Mouse (Mus musculus) ES-E14 (cell line): Measurements from ENCODE around the gene Wfdc15b. TPM values are rescaled to one million over a fixed set of nuclear protein-coding genes. Genes with fewer than 3 reads are reported as not detected.

Source experiments
- DNase-seq: peaks from one replicate; pipeline ENCODE4 v3.0.0-alpha.2; 2013; ENCODE audit warnings: low read depth, low spot score
- H3K27ac ChIP-seq: 2 replicates; pipeline ENCODE4 v1.5.1; 2012; ENCODE audit warnings: low read depth, mild to moderate bottlenecking, low read length, moderate library complexity, mixed read lengths; ENCODE audit not compliant: poor library complexity, insufficient read depth, severe bottlenecking
- H3K36me3 ChIP-seq: 2 replicates; pipeline ENCODE4 v1.6.1; 2012; ENCODE audit warnings: mild to moderate bottlenecking, low read length, moderate library complexity, mixed read lengths; ENCODE audit not compliant: control insufficient read depth, poor library complexity, insufficient read depth, severe bottlenecking
- H3K4me1 ChIP-seq, 2 experiments: fragments of 150-350 bp in 1 of 2; sonication (generic) in 1 of 2; 2 replicates each; pipeline ENCODE4 v1.6.1; 2012; ENCODE audit warnings: low read length in 2 of 2, mild to moderate bottlenecking in 1 of 2, mixed read lengths in 1 of 2; ENCODE audit not compliant: control insufficient read depth in 2 of 2, insufficient read depth in 2 of 2, poor library complexity in 1 of 2
- H3K4me3 ChIP-seq, 2 experiments: fragments of 150-350 bp in 1 of 2; sonication (generic) in 1 of 2; 2 replicates each; pipeline ENCODE4 v1.5.1; 2012; ENCODE audit warnings: low read length in 2 of 2, low read depth in 1 of 2, mild to moderate bottlenecking in 1 of 2, mixed read lengths in 1 of 2; ENCODE audit not compliant: insufficient read depth in 1 of 2, poor library complexity in 1 of 2, severe bottlenecking in 1 of 2
- H3K9ac ChIP-seq: 2 replicates; pipeline ENCODE4 v1.6.1; 2012; ENCODE audit warnings: low read depth, mild to moderate bottlenecking, low read length, mixed read lengths; ENCODE audit not compliant: poor library complexity, insufficient read depth, severe bottlenecking
- H3K9me3 ChIP-seq: fragments of 150-350 bp; sonication (generic); 2 replicates; pipeline ENCODE4 v1.6.1; 2012; ENCODE audit warnings: low read depth, mild to moderate bottlenecking, low read length; ENCODE audit not compliant: control insufficient read depth, insufficient read depth
- CHD2 ChIP-seq: IDR thresholded peaks from 2 replicates; pipeline ENCODE4 v1.6.1; 2014; ENCODE audit warnings: mild to moderate bottlenecking, low read depth, low read length, inconsistent platforms
- HCFC1 ChIP-seq: IDR thresholded peaks from 2 replicates; pipeline ENCODE4 v1.6.1; 2012; ENCODE audit warnings: low read length, inconsistent platforms, borderline replicate concordance; ENCODE audit not compliant: insufficient read depth
- MAFK ChIP-seq: IDR thresholded peaks from 2 replicates; pipeline ENCODE4 v1.6.1; 2014; ENCODE audit warnings: mild to moderate bottlenecking, low read depth, low read length, inconsistent platforms; ENCODE audit not compliant: insufficient read depth
- ZC3H11A ChIP-seq: IDR thresholded peaks from 2 replicates; pipeline ENCODE4 v1.6.1; 2012; ENCODE audit warnings: low read depth, mild to moderate bottlenecking, inconsistent platforms, low read length, borderline replicate concordance
- ZNF384 ChIP-seq: IDR thresholded peaks from 2 replicates; pipeline ENCODE4 v1.6.1; 2012; ENCODE audit warnings: low read depth, low read length, inconsistent platforms
- in situ Hi-C, 2 experiments: fragments of 600-800 bp; cut with MboI; formaldehyde crosslinking; loops; one replicate each; pipeline ENCODE4 v1.15.1; 2025; ENCODE audit warnings: low sequenced_read_pairs in 2 of 2, inconsistent platforms in 1 of 2; ENCODE audit not compliant: unreplicated experiment in 2 of 2
- total RNA-seq: library from RNA; depleted of rRNA; stranded (reverse); fragments of 300-350 nt; gene quantifications from 2 replicates; pipeline ENCODE4 v1.2.3, GENCODE M21; 2012

Wfdc15b gene
- total RNA-seq, 1 experiment = not detected

DNA sequence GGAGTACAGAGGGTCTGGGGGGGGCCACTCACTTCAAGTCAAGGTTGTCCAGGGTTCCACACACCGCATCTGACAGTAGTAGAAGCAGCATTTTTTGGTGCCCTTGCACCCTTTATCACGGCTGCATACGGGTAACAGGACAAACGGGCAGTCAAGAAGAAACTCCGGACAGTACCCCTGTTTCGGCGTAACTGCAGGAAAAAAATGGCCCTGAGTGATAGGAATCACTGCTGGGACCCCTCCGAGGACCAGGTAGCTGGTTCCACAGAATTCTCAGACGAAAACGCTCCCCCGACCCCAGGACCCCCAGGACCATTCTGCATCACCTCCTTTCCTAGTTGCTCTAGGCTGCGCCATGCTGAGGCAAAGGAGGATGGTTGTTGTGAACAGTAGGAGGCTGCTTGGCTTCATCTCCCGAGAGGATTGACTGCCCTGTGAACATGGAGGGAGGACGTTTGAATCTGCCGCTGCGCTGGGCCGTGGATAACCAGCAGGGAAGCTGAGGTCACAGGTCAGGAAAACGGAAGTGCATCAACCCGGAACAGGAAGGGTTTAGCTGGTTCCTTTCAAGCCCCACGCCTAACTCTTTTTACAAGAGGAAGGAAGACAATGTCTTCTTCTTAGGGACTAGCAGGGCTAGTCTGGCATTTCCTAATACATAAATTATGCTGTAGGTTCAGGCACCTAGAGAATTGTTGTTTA lies 21.7 kb downstream of the Wfdc15b start, which contains the start of gene Wfdc15a:
Gene Wfdc15a (minus strand): TSS at position 505 of the 702 bp plus-strand sequence.
- Histone ChIP-seq H3K36me3 (no peaks in the 10 kb centered on the region), H3K9ac (no peak within 1 kb of the TSS), H3K4me3 (no peak within 1 kb of the TSS), H3K4me1 (no peaks in the 10 kb centered on the region; a peak in 1 of 4 replicates), H3K27ac (no peak within 1 kb of the TSS), H3K9me3 (no peaks in the 10 kb centered on the region)
- DNase-seq = no peak
- in situ Hi-C loops = no loop called here
- TF ChIP-seq ZC3H11A (no peak), HCFC1 (no peak), CHD2 (no peak), ZNF384 (no peak), MAFK (no peak)

- no peaks in the 10 kb centered on the region for H3K36me3 ChIP-seq
- H3K9ac ChIP-seq = no peak overlapping the region
- DNase-seq = no peak
- no peaks in the 10 kb centered on the region; a peak in 1 of 4 replicates for H3K4me1 ChIP-seq
- H3K4me3 ChIP-seq = no peak overlapping the region
- H3K9me3 ChIP-seq = no peaks in the 10 kb centered on the region
- in situ Hi-C loops = no loop called here
- H3K27ac ChIP-seq = no peak overlapping the region
- TF ChIP-seq CHD2 (no peak), HCFC1 (no peak), ZNF384 (no peak), ZC3H11A (no peak)
These were observed 24.8 kb downstream of the Wfdc15b start for GRCm38 (mm10) chr2:164196700-164196990.

DNA sequence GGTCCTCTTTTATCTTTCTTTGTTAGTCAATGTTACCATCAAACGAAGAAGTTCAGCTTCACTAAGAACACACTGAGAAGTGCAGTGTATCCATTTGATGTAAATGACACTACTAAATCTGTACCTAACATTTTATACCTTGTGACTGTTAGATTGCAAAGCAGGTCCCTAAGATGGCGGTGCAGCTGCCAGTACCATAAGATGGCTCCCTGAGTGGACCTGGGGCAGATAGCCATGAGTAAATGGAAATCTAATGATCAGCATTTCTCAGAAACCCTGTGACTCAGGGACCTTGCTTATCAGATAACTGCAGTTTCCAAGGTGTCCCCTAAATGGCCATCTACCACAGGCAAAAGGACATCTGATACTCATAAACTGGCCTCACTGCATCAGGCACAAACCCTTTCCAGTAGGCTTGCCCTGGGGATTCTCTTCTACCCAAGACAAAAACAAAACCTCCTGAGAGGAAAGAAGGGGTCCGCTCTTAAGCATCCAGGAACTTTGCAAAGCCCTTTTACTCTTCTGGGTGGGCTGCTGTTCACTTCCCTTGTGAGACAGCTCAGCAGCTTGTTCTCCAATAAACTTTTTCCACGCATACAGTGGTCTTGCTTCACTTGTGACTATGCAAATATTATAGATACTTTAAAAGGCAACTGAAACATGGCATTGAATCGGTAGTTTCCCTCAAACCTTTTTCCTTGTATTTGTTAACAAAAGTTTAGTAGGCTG lies 25.3 kb downstream of the Wfdc15b start:
- no peaks in the 10 kb centered on the region for H3K36me3 ChIP-seq
- no peak overlapping the region for H3K9ac ChIP-seq
- no peaks in the 10 kb centered on the region; a peak in 1 of 4 replicates for H3K4me1 ChIP-seq
- H3K4me3 ChIP-seq = no peak overlapping the region
- H3K27ac ChIP-seq = no peak overlapping the region
- H3K9me3 ChIP-seq = no peaks in the 10 kb centered on the region
- in situ Hi-C loops = no loop called here
- DNase-seq = no peak
- TF ChIP-seq CHD2 = no peak

DNA sequence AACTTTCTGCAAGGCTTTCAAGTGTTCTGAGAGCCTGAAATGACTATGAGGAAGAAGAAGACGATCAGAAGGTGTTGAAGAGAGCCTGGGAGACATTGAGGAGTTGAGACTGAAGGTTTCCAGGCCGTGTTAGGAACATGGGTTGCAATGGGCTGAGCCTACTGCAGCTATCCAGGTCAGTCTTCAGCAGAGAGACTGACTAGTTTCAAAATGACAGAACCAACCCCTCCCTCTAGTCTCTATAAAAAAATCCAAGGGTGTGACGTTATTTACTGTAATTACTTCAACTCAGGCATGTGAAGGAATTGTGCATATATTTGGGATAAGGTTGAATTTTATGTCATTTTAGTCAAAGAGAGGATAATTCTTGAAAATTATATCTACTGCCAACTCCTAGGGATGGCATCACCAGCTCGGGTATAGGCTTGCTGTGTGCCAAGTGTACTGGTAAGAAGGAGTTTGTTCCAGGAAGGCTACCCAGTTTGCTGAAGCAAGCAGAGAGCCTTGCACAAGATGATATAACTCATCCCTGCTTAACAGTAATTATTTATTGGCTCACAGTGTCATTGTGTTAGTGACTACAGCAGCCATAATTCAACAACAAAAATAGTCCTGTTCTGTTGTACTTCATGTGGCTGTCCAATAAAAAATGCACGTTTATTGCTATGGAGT lies 26.4 kb downstream of the Wfdc15b start:
- Histone ChIP-seq H3K9ac (no peak overlapping the region), H3K4me1 (no peaks in the 10 kb centered on the region; a peak in 1 of 4 replicates), H3K9me3 (no peaks in the 10 kb centered on the region), H3K27ac (no peak overlapping the region), H3K36me3 (no peaks in the 10 kb centered on the region), H3K4me3 (no peak overlapping the region)
- TF ChIP-seq CHD2 (no peak), ZC3H11A (no peak)
- in situ Hi-C loops = no loop called here
- DNase-seq = no peak
